Mouse (Mus musculus): ENCODE results near the gene Eps8l3.
"Not testable (repeated sequence)": the region's sequence is repeated elsewhere in the genome, so short reads cannot be mapped to it uniquely, and the experiment has no call there.

The Eps8l3 gene

DNA sequence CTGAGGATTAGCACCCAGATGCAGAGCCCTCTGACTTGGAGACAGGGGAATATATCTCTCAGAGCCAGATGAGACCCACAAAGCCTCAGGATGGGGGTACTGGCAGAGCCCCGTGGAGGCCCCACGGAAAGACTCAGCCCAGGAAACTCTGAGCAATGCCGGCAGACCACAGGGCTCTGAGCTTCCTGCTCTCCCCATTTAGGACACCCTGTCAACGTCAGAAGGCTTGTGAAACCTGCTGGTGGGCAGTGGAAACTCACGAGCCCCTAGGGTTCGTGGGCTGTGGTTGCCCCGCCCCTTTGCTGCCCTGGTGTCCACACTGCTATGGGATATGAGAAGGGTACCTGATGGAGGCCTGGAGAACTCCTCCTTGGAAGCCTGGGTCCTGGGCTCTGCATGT, 24.2 kb upstream of the Eps8l3 start:
- DNase-seq (ENCODE audit: low read depth, low spot score), result no peak

DNA sequence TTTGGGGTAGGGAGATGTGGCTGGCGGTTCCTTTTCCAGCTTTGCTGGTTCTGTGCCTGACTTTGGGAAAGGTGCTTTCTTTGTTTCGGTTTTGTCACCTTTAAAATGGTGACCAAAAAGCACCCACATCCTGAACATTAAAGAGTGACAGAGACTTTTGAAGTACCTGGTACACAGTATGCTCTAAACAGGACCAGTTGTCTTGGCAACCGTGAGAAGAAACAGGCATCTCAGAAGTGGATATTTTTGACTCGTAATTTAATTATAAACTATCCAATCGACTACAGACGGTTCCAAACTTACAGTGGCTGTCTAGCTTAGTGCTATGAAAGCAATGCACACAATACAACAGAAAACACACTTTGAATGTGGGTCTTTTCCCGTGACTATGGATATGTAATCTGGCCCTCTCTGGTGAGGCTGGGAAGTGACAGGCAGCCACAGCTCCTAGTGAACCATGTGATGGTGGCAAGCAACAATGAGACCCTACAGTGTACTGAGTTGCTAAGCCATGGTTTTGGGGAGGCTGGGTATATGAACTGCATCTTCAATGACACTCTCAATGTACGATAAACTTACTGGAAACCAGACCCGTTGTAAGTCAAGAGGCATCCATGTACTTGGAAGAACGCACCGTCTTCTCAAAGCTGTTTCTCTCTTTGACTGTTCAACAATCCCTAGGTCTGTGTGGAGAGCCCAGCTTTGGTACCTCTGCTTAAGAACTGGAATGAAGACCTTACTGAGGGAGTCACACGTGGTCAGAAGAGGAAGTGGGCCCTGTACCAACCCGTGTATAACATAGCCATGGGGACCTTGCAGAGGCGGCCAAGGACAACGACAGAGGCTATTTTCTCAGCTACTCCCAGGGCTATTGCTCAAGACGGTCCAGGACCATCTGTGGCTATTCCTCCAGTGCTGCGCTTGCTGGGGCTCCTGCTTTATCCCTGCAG, 23.5 kb upstream of the Eps8l3 start:
- no peak for DNase-seq (ENCODE audit: low read depth, low spot score)

DNA sequence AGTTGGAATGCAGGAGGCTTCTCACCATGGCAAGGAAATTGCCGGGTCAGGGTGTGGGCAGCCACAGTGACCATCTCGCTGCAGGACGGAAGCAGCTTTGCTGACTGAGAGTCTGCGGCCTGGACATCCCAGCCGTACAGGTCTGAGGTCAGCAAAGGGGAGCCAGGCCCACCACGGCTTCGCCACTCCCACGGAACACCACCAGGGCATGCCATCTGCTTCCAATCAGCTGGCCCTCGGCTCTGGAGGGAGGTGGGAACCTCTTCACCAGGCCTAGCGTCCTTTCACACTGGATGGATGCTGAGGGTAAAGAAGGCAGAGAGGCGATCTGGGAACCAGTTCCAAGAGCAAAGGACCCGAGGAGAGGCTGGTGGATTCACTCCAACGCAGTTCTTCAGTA, 21.7 kb upstream of the Eps8l3 start:
- DNase-seq (ENCODE audit: low read depth, low spot score), result no peak

DNA sequence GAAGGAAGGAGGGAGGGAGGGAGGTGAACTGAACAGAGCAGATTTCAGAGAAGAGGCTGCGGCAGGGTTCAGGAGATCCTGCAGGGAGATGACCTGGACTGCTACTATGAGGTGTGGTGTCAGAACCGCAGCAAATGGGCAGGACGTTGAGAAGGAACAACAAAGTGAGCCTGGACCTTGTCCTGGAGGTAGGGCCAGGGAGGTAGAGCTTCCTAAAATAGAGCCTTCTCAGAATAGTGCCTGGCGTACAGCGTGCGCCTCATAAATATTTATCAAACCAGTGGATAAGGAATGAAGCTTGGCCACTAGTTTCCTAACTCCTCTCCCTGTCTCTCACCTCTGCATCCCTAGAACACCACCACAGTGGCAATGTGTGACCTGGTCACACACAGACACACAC, 19.4 kb upstream of the Eps8l3 start:
- DNase-seq (ENCODE audit: low read depth, low spot score), result no peak

DNA sequence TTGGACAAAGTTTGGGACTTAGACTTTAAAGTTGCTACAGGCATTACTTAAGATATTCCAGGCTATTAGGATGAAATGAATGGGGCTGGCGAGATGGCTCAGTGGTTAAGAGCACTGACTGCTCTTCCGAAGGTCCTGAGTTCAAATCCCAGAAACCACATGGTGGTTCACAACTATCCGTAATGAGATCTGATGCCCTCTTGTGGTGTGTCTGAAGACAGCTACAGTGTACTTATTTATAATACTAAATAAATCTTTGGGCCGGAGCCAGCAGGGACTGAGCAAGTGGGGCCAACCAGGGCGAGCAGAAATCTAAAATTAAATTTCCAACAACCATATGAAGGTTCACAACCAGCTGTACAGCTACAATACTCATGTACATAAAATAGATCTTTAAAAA, 15.5 kb upstream of the Eps8l3 start:
- not testable (repeated sequence) for DNase-seq (ENCODE audit: low read depth, low spot score)

DNA sequence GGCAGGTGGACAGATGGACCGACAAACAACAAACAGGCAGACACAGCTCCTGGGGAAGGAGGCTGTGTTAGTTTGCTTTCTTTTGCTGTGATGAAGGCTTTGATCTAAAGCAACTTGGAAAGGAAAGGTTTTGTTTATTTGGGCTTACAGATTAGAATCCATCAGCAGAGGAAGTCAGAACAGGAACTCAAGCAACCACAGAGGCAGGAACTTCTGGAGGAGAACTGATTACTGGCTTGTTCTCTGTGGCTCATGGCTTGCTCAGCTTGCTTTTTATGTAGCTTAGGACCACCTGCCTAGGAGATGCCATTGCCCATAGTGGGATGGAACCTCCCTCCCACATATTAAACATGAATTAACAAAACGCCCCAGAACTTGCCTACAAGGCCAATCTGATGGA, 14.6 kb upstream of the Eps8l3 start:
- no peak for DNase-seq (ENCODE audit: low read depth, low spot score)

DNA sequence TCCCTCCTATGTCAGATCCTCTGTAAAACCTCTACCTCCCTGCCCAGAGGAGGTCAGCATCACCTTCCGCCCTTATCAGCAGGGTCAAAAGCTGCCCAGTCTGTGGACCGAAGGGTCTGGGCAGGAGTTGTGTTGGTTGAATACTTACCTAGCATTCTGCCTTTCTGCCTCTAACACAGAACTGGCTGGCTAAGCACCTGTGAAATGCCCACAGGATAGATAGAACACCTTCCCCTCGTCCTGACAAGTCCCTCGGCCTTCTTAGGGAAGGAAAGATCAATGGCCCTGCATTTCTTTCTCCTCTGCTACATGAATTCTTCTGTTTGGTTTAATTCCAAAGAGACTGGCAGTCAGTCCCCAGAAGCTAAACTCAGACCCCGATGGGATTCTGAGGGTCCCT, 13.6 kb upstream of the Eps8l3 start:
- DNase-seq (ENCODE audit: low read depth, low spot score), result no peak

DNA sequence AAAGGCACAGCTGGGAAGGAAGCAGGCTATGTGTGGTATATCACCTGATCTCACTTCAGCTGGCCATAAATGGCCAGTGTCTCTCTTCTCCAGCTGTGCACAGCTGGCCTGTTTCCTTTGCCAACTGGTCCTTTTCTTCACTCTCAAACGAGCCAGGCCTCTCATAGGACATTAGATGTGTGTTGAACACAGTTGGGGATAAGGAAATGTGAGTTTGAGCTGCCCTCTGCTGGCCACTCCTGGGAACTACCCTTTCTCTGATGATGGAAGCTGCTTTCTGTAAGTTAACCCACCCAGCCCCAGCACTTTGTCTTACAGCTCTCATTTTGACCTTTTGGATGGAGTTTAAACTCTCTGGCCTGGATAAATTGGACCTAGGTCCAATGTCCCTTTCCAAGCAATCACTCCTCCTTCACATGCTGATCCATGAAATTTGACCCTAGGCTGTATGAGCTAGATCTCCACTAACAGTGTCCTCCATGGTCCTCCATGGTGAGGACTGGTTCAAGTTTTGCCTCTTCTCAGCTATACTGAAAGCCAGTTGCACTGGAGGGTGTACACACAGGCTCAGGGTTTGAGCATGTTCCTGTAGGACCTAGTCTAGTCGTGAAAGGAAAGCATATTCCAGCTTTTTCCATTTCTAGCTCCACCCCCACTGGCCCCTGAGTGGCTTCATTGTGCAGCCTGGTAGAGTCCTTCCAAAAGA, 13.0 kb upstream of the Eps8l3 start:
- peak; percentile 71 for DNase-seq (ENCODE audit: low read depth, low spot score)

DNA sequence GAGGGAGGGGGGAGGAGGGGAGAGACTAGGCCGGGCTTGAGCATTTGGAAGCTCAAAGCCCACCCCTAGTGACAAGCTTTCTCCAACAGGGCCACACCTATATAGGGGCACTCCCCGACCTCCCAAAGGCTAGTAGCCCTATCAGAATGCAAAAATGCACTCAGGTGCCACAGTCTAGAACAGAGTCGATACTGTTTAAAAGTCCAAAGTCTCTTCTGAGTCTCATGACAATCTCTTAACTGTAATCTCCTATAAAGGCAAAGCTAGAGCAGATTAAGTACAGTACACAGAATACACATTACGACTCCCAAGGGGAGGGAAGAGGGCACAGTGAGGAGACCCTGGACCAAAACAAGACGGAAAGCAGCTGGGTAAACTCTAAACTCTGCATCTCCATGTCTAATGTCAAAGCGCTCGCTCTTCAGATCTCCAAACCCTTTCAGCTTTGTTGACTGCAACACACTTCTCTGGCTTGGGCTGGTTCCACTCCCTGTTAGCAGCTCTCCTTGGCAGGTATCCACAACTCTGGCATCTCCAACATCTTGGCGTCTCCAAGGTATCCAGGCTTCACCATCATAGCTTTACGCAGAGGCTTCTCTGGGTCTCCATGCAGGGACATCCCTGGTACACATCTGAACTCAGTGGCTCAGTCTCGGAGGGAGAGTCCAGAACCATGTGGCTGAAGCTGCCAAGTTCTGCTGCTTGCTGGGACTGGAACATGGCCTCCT, 11.5 kb upstream of the Eps8l3 start:
- DNase-seq (ENCODE audit: low read depth, low spot score), result no peak

DNA sequence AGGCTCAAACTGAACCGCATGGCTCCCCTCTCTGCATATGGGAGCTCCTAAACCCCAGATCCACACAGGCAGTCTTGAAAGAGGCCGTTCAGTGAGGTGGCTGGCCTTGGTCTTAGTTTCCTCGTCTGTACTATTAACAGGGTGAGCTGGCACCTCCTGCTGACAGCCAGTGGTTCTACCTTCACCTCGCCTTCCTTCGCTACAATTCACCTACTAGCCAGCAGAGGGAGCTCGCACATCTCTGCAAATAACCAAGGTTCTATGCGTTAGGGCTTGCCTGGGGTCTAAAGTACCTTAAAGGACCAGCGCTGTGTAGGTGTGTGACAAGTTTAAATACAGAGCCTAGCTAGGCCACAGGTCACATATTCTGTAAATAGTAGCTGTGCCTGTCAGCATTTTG, 9.9 kb upstream of the Eps8l3 start:
- no peak for DNase-seq (ENCODE audit: low read depth, low spot score)

DNA sequence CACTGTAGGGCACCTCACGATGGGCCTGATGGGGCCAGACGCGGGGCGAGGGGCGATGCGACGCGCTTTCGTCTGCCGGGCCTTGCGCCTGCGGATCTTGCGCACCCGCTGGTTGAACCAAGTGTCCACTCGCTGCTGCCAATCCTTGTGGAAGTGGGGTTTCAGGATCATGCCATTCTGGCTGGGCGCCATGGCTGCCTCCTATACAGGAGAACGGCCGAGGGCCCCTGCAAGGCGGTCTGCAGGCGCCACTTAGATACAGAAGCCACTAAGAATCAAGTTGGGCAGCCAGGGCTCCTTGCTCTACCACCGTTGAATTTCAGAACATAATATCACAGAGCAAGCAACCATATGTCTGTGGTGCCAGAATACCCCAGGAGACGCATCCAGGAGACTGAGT, 8.6 kb upstream of the Eps8l3 start:
- DNase-seq (ENCODE audit: low read depth, low spot score), result no peak

DNA sequence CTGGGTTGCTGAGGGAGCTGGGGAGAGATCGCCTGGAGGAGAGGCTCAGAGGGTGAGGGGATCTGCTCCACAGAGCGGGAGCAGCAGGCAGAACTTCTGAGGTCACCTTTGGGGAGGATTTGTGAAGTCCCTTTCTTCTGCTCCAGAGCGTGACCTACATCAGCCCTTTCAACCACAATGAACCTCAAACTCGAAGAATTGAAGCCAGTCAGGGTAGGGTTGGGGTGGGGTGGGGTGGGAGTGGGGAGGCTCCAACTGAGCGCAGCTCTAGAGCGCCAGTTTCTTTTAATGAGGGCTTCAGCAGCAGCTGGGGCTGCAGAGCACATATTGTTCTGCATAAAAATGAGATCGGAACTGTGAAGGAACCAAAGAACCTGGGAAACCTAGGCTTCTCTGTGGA, 7.9 kb upstream of the Eps8l3 start:
- no peak for DNase-seq (ENCODE audit: low read depth, low spot score)

DNA sequence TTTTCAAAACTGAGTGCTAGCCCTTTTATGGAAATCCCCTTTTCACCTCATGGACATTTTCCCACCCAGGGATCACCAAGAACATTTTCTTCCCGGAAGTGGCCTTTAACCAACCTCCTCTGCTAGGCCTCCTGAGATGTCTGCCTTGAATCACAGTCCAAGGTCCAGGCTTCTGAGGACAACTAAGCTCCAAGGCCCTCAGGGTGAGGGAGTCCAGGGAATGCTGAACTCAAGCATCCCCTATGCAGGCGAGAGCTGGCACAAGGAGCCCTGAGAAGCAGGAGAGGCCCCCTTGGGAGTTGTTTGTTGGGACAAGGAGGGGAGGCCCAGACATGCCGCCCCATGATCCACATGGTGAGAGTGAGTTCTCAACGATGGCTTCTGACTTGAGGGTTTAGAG, 7.1 kb upstream of the Eps8l3 start:
- no peak for DNase-seq (ENCODE audit: low read depth, low spot score)

DNA sequence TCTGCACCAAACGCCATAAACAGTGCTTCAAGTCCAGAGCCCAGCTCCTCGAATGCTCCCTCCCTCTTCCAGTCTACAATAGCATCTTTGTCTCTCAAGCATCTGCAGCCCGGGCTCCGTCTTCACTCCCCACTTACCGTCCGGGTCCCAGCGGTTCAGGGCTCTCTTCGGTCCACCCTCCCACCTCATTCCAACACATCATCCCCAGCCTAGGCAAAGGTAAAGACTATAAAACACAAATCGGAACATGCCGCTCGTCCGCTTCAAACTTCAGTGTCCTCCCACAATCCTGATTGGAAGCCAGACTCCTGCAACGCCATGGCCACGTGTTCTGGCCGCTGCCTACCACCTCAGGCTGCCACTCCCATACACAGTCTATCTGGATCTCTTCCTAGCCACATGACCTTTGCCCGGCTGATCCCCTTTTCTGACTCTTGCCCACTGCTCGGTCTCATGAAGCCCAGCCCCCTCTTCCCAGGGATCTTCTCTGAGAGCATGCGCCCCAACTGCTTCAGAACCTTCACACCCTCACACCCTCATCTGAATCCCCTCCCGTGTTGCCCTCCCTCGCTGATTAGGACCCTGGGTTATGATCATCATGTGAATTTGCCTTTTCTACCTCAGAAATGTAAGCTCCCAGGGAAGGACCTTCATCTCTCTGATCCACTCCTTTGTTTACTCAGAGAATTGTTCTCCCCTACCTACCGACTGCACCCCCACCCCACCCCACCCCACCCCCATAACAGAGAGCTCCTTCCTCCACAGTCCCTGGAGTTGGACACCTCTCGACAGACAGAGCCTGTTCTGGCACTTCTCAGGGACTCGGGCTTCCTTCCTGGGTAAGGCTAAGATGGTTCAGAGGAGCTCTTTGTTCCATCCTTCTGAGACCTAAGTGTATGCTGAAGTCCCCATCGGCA, 3.4 kb upstream of the Eps8l3 start:
- DNase-seq (ENCODE audit: low read depth, low spot score), result no peak

DNA sequence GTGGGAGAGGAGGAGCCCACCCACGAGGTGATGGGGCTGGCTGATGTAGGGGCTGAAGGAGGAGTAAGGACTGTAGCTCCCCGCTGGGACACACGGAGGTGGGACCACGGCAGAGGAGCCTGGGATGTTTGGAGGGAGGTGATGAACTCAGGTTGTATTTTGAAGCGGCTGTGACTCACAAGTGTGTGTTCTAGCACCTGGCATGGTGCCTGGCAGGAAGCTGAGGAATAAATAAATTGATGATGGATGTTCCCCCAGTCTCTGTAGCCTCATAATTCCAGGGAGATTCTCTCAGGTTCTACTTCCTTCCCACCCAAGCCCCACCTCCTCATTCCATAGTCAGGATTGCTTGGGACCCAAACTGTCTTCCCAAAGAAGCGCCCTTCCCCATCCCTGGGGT, 1.8 kb upstream of the Eps8l3 start:
- DNase-seq (ENCODE audit: low read depth, low spot score), result no peak

DNA sequence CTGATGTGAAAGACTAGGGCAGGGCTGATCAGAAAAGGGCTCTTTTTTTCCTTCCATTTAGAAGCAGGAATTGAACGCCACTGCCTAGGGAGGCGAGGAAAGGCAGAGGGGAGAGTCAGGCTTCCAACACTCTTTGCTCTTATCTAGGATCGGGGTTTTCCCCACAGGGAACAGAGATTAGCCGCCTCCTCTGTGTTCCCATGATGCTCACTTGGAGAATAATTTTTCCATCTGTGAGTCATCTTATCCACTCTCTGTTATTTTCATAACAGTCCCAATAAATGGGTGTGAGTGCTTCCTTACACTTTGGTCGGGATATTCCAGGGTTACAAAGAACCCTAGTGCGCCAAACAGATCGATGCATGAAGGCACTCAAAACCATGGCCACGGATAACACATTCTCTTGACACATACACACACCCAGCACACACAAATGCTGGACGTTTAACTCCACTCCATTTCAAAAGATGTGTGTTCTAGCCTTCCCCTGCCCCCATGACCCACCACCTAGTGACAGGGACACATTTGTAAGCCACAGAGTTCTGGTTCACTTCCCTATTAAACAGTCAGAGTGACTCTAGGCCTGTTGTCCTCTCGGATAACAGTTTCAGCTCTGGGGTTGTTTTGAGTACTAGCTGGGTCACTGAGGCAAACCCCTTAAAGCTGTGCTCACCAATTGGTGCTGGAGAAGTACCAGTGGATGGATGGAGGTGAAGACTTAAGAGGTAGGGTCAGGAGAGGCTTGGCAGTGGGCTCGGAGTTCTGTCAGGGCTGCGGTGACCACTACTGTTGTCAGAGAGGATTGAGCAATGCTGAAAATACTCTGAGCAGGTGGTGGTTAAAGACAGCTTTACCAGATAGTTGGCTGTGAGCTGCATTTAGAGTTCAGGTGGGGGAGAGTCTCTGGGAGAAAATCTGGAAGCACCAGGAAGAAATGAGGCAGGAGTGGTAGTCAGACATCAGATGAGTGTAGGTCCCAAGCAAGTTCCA, 1.0 kb downstream of the Eps8l3 start:
- DNase-seq (ENCODE audit: low read depth, low spot score), result no peak

DNA sequence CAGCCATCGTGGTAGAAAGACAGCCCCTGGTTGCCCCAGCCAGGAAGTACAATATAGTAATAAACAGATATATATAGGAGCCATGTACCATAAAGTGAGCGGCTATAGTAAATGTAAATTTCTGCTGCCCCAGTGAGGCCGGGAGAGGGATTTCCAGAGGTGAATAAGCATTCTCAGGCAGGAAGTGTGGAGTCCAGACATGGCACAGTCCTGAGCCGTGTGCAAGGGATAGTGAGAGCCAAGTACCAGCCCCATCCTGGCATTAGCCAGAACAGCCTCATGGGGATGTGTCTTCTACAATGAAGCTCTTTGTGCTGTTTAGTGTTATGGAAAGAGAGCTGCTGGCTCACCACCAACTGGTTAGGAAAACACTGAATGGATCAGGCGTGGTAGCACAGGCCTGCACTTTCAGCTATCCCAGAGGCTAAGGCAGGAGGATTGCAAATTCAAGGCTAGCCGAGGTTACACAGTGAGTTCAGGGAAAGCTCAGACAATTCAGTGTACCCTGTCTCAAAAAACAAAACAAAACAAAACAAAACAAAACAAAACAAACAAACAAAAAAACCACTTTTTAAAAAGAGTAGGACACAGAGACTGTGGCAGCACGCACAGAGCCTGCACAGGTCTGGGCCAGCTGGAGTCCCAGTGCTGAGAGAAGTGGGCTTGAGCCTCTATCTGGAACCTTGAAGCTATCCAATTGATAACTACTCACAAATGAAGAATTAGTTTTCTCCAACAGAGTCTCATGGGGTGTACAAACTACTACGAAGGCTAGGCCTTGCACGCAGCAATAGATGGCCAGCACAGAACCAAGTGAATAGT, 10.9 kb downstream of the Eps8l3 start:
- DNase-seq (ENCODE audit: low read depth, low spot score), result peak; percentile 65

DNA sequence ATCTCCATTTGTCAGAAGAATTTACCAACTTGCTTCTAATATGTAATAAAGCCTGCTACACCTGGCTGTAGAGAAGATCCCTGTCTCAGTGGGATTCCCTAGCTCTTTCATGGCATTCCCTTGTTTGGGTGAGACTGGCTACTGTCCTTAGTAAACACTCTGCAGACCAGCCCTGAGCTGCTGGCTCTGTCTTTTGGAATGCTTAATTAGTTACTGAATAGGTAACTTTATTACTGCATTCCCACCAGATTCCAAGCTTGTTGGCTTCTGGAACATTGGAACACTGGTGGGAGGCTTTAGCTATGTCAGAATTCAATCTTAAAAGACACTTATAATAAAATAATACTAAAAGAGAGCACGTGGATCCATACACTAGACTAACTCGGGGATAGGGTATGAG, 12.2 kb downstream of the Eps8l3 start:
- DNase-seq (ENCODE audit: low read depth, low spot score), result not testable (repeated sequence)

DNA sequence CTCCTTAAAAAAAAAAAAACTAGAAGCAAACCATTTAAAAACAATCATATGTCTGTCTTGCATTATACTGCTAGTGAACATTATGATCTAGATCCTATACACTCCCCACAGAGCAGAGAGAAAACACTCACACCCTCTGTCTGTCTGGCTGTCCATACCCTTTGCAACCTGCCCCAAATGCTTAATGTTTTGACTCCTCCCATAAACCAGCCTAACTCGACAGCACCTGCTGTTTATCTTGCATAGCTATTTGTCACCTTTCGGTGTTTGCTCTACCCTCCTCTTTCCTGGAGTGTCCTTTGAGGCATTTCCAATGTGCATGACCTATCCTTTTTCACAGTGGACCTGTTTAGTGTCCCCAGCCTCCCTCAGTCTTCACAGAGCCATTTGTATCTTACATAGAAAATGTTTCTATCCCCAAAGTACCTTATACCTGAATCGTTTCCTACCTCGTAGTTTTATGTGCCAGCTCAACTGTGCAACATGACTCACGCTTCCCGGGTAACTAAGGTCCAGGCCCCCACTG, 18.2 kb downstream of the Eps8l3 start:
- DNase-seq (ENCODE audit: low read depth, low spot score), result no peak
